20 mouse cellular contexts compared by ENCODE assay signal in the genomic region with DNA sequence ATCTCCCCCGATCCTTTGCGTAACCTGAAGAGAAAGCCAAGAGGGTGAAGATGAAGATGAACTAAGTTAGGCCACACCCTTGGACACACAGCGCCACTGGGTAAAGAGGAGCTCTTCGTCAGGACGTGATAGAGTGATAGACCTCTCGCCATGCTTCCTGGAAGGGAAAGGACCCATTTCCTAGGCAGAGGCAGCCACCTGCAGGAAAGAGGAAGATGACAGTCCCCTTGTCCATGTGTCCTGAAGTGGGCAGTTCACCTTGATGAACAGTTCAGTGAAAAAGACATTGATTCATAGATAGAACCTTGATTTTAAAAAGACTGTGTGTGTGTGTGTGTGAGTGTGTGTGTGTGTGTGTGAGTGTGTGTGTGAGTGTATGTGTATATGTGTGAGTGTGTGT.
DNase-seq lines count a peak whose midpoint lies in the region; ATAC-seq and TF ChIP-seq lines count a peak whose summit lies in the region.
"Had no signal": no experiment of that assay in that cellular context is flagged by ENCODE, and none has a peak within 500 bp of the region (broad histone marks: within the 10 kb centered on the region; RNA-seq: fewer than 3 reads in every experiment).

No protein-coding gene starts in this region.

- TF ChIP-seq EP300 in liver, embryonic 14.5 days (IDR thresholded peaks at IDR 0.05; ENCODE audit: low read depth), result no peak

- no peak for DNase-seq in hindbrain, postnatal 0 days (ENCODE audit: low spot score)
- DNase-seq in hindbrain, embryonic 10.5 days (ENCODE audit: low spot score), result no peak
- no peak for DNase-seq in liver, embryonic 14.5 days (ENCODE audit: low read depth in 3 of 3, low spot score in 3 of 3)
- no peak for DNase-seq in liver, embryonic 11.5 days (ENCODE audit: low spot score)
- no peak for DNase-seq in midbrain, postnatal 0 days (ENCODE audit: low spot score)
- no peak for DNase-seq in embryo, embryonic 10.5 days (ENCODE audit: low spot score)
- DNase-seq: adrenal gland, postnatal 25 days; cerebellum, adult 8-10 months; cerebellum, postnatal 36 days; gastrocnemius, postnatal 10 days; heart, adult 11 months; heart, postnatal 36 days; thymus, adult 2 months had no signal

- H3K4me2 ChIP-seq in hindbrain, postnatal 0 days (ENCODE audit: low read depth, low read length), result no peak overlapping the region
- H3K4me2 ChIP-seq in liver, embryonic 14.5 days (ENCODE audit: low read depth), result no peak overlapping the region
- H3K4me2 ChIP-seq in liver, embryonic 11.5 days, result no peak overlapping the region
- H3K4me2 ChIP-seq in midbrain, postnatal 0 days (ENCODE audit: low read depth, low read length, poor library complexity, severe bottlenecking), result no peak overlapping the region
- no peak overlapping the region for H3K4me2 ChIP-seq in midbrain, embryonic 13.5 days (replicated peaks)
- H3K4me2 ChIP-seq: embryonic facial prominence, embryonic 15.5 days; forebrain, embryonic 15.5 days; heart, embryonic 12.5 days; hindbrain, embryonic 14.5 days; kidney, embryonic 15.5 days; midbrain, embryonic 11.5 days had no signal

- no peaks in the 10 kb centered on the region for H3K27me3 ChIP-seq in hindbrain, postnatal 0 days (ENCODE audit: insufficient read depth, low read length)
- H3K27me3 ChIP-seq in hindbrain, embryonic 10.5 days (ENCODE audit: insufficient read depth, poor library complexity, severe bottlenecking), result no peaks in the 10 kb centered on the region
- H3K27me3 ChIP-seq in liver, embryonic 14.5 days (ENCODE audit: control insufficient read depth, insufficient read depth, low read length), result no peaks in the 10 kb centered on the region
- no peaks in the 10 kb centered on the region for H3K27me3 ChIP-seq in liver, embryonic 11.5 days (replicated peaks; ENCODE audit: control insufficient read depth, insufficient read depth, low read length)
- no peaks in the 10 kb centered on the region for H3K27me3 ChIP-seq in midbrain, postnatal 0 days (ENCODE audit: insufficient read depth, low read length)
- no peaks in the 10 kb centered on the region for H3K27me3 ChIP-seq in midbrain, embryonic 13.5 days
- H3K27me3 ChIP-seq: embryonic facial prominence, embryonic 15.5 days; forebrain, embryonic 15.5 days; heart, embryonic 12.5 days; kidney, embryonic 15.5 days had no signal

- no peak for ATAC-seq in hindbrain, postnatal 0 days
- ATAC-seq in liver, embryonic 14.5 days (ENCODE audit: insufficient read depth), result no peak
- ATAC-seq in liver, embryonic 11.5 days (replicated peaks; ENCODE audit: low FRiP score), result no peak
- ATAC-seq in midbrain, postnatal 0 days (ENCODE audit: low FRiP score), result no peak
- ATAC-seq in midbrain, embryonic 13.5 days, result no peak
- ATAC-seq: forebrain, embryonic 15.5 days had no signal

- H3K9ac ChIP-seq in hindbrain, postnatal 0 days (replicated peaks; ENCODE audit: low read length), result no peak overlapping the region
- no peak overlapping the region for H3K9ac ChIP-seq in liver, embryonic 14.5 days (replicated peaks)
- no peak overlapping the region for H3K9ac ChIP-seq in liver, embryonic 11.5 days (ENCODE audit: low read depth, low read length)
- no peak overlapping the region for H3K9ac ChIP-seq in midbrain, postnatal 0 days (replicated peaks; ENCODE audit: low read length, poor library complexity, severe bottlenecking)
- H3K9ac ChIP-seq in midbrain, embryonic 13.5 days (replicated peaks), result no peak overlapping the region
- H3K9ac ChIP-seq: embryonic facial prominence, embryonic 15.5 days; forebrain, embryonic 15.5 days; heart, embryonic 12.5 days; hindbrain, embryonic 14.5 days; kidney, embryonic 15.5 days had no signal

- H3K9me3 ChIP-seq in hindbrain, postnatal 0 days (ENCODE audit: low read length), result no peaks in the 10 kb centered on the region
- no peaks in the 10 kb centered on the region for H3K9me3 ChIP-seq in hindbrain, embryonic 10.5 days
- no peaks in the 10 kb centered on the region for H3K9me3 ChIP-seq in liver, embryonic 14.5 days (ENCODE audit: control insufficient read depth, low read length)
- no peaks in the 10 kb centered on the region for H3K9me3 ChIP-seq in liver, embryonic 11.5 days (ENCODE audit: control insufficient read depth, low read length)
- H3K9me3 ChIP-seq in midbrain, postnatal 0 days (ENCODE audit: low read length), result no peaks in the 10 kb centered on the region
- H3K9me3 ChIP-seq in midbrain, embryonic 13.5 days, result no peaks in the 10 kb centered on the region
- H3K9me3 ChIP-seq: embryonic facial prominence, embryonic 15.5 days; forebrain, embryonic 15.5 days; heart, embryonic 12.5 days; kidney, embryonic 15.5 days had no signal

- H3K27ac ChIP-seq in hindbrain, postnatal 0 days, result no peak overlapping the region
- no peak overlapping the region for H3K27ac ChIP-seq in hindbrain, embryonic 10.5 days
- no peak overlapping the region for H3K27ac ChIP-seq in liver, embryonic 14.5 days
- H3K27ac ChIP-seq in liver, embryonic 11.5 days (ENCODE audit: low read depth, low read length), result no peak overlapping the region
- no peak overlapping the region for H3K27ac ChIP-seq in midbrain, postnatal 0 days (ENCODE audit: low read depth, low read length)
- H3K27ac ChIP-seq in midbrain, embryonic 13.5 days, result no peak overlapping the region
- H3K27ac ChIP-seq: embryonic facial prominence, embryonic 15.5 days; forebrain, embryonic 15.5 days; hindbrain, embryonic 14.5 days; kidney, embryonic 15.5 days had no signal

- peaks cover 7% of the 10 kb centered on the region for H3K4me1 ChIP-seq in hindbrain, postnatal 0 days (ENCODE audit: insufficient read depth, low read length)
- H3K4me1 ChIP-seq in hindbrain, embryonic 10.5 days (replicated peaks), result peaks cover 7% of the 10 kb centered on the region
- H3K4me1 ChIP-seq in liver, embryonic 14.5 days (replicated peaks; ENCODE audit: control insufficient read depth in 2 of 2, insufficient read depth in 2 of 2, low read length in 1 of 2), result no peaks in the 10 kb centered on the region
- no peaks in the 10 kb centered on the region; the same call in 1 of the 2 replicates for H3K4me1 ChIP-seq in liver, embryonic 11.5 days (replicated peaks; ENCODE audit: control insufficient read depth, insufficient read depth, low read length)
- H3K4me1 ChIP-seq in midbrain, postnatal 0 days (ENCODE audit: insufficient read depth, low read length), result 0 out of 2 replicates have a peak, but pooled peaks cover 3% of the 10 kb centered on the region
- no peaks in the 10 kb centered on the region for H3K4me1 ChIP-seq in midbrain, embryonic 13.5 days (replicated peaks)
- H3K4me1 ChIP-seq: heart, embryonic 12.5 days had no signal

- 80% methylated on average over 6 of the region's 6 CpGs for WGBS in hindbrain, postnatal 0 days
- WGBS in hindbrain, embryonic 10.5 days, result 83% methylated on average over 6 of the region's 6 CpGs
- 51% methylated on average over 6 of the region's 6 CpGs for WGBS in liver, embryonic 14.5 days (ENCODE audit: insufficient replicate concordance)
- WGBS in liver, embryonic 11.5 days, result 69% methylated on average over 6 of the region's 6 CpGs
- WGBS in midbrain, postnatal 0 days, result 85% methylated on average over 6 of the region's 6 CpGs
- WGBS in midbrain, embryonic 13.5 days, result 87% methylated on average over 6 of the region's 6 CpGs

- H3K36me3 ChIP-seq in hindbrain, postnatal 0 days (ENCODE audit: insufficient read depth, low read length), result no peaks in the 10 kb centered on the region
- no peaks in the 10 kb centered on the region for H3K36me3 ChIP-seq in hindbrain, embryonic 10.5 days
- no peaks in the 10 kb centered on the region for H3K36me3 ChIP-seq in liver, embryonic 14.5 days (replicated peaks; ENCODE audit: control insufficient read depth, insufficient read depth, low read depth)
- no peaks in the 10 kb centered on the region for H3K36me3 ChIP-seq in liver, embryonic 11.5 days (ENCODE audit: control insufficient read depth, insufficient read depth, low read length)
- no peaks in the 10 kb centered on the region for H3K36me3 ChIP-seq in midbrain, postnatal 0 days (ENCODE audit: insufficient read depth, low read length)
- no peaks in the 10 kb centered on the region for H3K36me3 ChIP-seq in midbrain, embryonic 13.5 days
- H3K36me3 ChIP-seq: embryonic facial prominence, embryonic 15.5 days; forebrain, embryonic 15.5 days; heart, embryonic 12.5 days; kidney, embryonic 15.5 days had no signal

- H3K4me3 ChIP-seq in hindbrain, postnatal 0 days (ENCODE audit: low read length), result no peak overlapping the region
- H3K4me3 ChIP-seq in hindbrain, embryonic 10.5 days, result no peak overlapping the region
- no peak overlapping the region for H3K4me3 ChIP-seq in liver, embryonic 14.5 days (ENCODE audit: insufficient read depth in 1 of 2, low read depth in 2 of 2, low read length in 2 of 2)
- no peak overlapping the region for H3K4me3 ChIP-seq in liver, embryonic 11.5 days (ENCODE audit: low read depth, low read length)
- H3K4me3 ChIP-seq in midbrain, postnatal 0 days (ENCODE audit: low read depth, low read length), result no peak overlapping the region
- no peak overlapping the region for H3K4me3 ChIP-seq in midbrain, embryonic 13.5 days (replicated peaks)
- H3K4me3 ChIP-seq: embryonic facial prominence, embryonic 15.5 days; forebrain, embryonic 15.5 days; heart, embryonic 12.5 days; kidney, embryonic 15.5 days had no signal

- TF ChIP-seq CTCF in hindbrain, postnatal 0 days (IDR thresholded peaks at IDR 0.05; ENCODE audit: low read depth), result peak; percentile 47
- TF ChIP-seq CTCF in liver, embryonic 14.5 days (IDR thresholded peaks at IDR 0.05; ENCODE audit: low read depth), result peak; percentile 24
- peak; percentile 53 for TF ChIP-seq CTCF in midbrain, postnatal 0 days (IDR thresholded peaks at IDR 0.05)
